Mouse (Mus musculus) layer of hippocampus, adult 18-20 months (tissue): ENCODE results near the gene Agpat2. TPM values are rescaled to one million over a fixed set of nuclear protein-coding genes. Genes with fewer than 3 reads are reported as not detected.

Experiments used
- DNase-seq, 2 experiments: peaks; one replicate each; pipeline ENCODE4 v3.0.0; 2022; ENCODE audit warnings: low spot score in 2 of 2
- long read RNA-seq: library from polyadenylated mRNA; stranded (forward); transcript quantifications from one replicate; pipeline ENCODE4 v2.0.0, GENCODE M21; 2021
- total RNA-seq, 2 experiments: library from RNA; stranded (reverse); gene quantifications; 2 replicates each; pipeline ENCODE4 v1.2.3; 2021

Gene Agpat2
- 1 to 10 TPM; 2.1 to 2.5 TPM for total RNA-seq
- long read RNA-seq, partial matches to known transcripts: 1 of 2 reads
- long read RNA-seq, other reads (novel, unspliced or antisense): 0 of 2 reads

- DNase-seq: peak in 1 of 2 experiments; percentile 18
Measured at GRCm38 (mm10) chr2:26603720-26604671, at the start of gene Agpat2. Agpat2 (minus strand) TSS chr2:26604417.

DNA sequence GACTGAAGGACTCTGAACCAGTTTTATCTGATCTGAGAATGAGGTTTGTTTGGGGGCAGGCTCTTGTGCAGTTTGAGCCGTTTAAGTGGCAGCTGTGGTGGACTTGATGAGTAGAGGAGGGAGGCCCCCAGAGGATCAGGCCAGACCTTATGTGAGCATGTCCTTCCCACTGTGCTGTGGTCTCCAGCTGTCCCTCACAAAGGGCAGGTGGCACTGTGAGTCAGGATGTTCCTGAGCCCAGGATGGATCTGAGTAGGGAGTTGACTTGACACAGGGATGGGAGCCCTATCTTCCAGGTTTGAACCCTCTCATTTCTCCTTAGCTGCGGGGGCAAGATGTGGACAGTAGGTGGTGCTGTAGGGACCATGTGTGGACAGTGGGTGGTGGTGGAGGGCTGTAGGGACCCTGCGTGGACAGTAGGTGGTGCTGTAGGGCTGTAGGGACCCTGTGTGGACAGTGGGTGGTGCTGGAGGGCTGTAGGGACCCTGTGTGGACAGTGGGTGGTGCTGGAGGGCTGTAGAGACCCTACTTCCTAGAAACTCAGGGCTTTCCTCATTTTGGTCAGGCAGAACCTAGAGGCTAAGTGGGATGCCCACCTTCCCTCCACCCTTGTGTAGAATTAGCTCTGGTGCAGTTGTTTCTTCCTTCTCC, 42.6 kb upstream of the Agpat2 start:
- peak; percentile 59 to 75 for DNase-seq

DNA sequence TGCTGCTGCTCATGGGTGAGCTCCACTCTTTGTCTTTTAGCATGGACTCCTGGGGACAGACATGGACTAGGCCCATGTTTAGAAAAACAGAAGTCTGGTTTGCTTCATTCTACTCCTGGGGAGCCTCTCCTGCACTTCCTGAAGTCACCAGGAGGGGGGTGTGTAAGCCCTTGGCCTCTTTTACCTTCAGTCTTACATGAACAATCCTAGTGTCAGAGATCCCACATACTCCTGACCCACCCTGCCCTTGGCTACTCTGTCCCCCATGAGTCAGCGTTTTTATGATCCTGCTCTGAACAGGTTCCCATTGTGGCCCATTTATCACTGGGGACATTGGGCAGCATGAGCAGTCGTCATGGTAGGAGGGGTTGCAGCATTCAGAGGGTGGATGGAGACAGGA, 39.7 kb upstream of the Agpat2 start:
- no peak for DNase-seq

GRCm38 (mm10) chr2:26641006-26641647, 36.9 kb upstream of the Agpat2 start:
- DNase-seq: no peak

DNA sequence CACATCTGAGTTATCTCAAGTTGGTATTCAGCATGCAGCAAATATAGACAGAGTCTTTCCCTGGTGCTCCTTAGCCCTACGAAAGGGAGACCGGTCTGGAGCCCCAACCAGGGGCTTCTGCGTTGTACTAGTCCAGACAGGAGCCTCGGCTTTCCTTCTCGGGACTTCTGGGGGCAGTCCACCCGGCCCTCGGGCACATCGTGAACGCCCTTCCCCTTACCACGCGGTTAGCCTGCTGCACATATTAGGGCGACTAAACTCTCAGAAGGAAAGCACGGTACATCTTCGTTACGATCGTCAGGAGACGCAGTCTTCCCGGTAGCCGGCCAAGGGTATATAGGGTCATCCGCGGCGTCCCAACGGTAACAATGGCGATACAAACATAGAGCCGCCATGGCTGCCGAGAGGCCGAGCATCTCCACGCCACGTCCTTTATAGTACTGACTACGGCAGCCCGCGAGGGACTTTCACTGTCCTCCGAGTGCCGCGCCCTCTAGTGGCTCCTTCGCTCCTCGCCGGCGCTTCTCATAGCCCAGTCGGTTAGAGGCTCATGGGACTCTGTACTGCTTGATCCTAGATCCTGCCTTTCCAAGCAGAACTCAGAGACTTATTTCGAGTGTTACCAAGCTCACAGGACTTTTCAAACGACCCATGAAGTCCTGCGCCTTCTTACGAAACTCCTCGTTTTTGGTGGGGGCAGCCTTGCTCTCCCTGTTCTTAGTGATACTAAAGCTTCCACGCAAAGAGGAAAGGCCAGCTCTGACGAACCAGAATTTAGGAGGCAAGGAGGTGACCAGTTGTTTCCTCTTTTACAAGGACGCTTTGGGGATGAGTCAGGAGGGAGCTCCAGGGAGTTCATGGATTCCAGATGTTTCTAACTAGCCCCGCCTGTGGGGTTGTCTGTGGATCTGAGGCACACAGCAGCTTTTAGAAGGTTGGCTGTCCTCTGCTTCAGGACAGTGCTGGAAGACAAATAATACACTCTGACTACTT, 35.9 kb upstream of the Agpat2 start:
- DNase-seq: peak; percentile 93 to 99

DNA sequence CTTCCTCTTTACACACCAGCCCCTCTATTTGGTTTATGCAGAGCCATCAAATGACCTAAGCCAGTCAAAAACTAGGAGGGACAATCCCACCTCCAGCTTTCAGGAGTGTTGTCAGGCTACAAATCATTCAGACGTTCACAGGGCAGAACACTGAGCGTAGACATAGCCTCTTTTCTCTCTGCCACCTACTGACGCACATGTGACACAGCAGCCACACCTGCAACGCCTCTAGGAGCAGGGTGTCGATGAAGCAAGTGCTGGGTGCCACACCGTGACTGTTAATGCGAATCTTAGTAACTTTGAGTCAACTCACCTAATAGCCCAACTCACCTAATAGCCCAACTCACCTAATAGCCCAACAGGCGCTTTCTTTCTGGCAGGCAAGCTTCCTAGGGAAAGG, 34.9 kb upstream of the Agpat2 start:
- no peak for DNase-seq

DNA sequence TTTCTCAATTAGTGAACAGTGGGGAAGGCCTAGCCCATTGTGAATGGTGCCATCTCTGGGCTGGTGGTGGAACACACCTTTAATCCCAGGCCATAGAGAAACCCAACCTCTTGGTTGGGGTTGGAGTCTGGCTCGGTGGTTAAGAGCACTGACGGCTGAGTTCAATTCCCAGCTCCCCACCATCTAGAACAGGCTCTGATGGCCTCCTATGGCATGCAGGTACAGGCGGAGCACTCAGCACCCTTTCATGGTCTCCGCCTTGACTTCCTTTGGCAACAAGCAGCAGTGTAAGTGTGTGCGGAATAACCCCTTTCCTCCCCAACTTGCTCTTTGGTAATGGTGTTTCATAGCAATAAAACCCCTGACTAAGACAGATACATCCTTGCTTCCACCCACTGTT, 34.4 kb upstream of the Agpat2 start:
- no peak for DNase-seq

- DNase-seq: no peak
Measured at GRCm38 (mm10) chr2:26638039-26638438, 33.8 kb upstream of the Agpat2 start.

DNA sequence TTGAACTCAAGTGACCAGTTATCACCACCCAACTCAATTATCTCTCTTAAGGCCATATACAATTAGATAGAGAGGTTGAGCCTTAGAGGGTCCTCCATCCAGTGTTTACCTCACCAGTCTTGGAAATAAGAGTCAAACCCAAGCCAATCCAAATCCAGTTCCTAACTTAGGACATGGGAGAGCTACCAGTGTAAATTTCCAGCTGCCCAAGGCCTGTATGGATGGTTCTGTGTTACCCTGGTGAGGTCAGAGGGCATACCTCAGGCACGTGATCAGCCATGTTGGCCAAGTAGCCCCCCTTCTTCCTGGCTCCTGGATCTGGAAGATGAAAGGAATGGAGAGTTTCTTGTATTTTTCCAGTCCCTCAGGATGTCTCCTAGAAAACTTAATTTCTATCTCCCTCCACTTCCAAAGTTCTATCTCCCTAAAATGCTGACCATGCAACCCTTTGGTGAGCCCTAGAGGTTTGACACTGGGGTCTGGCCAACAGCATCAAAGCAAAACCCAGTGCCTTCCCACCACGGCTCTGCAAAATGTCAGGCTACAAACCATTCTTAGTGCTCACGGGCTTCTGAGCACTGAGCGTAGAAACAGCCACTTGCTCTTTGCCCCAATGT, 33.2 kb upstream of the Agpat2 start:
- DNase-seq: no peak

- no peak for DNase-seq
Measured at GRCm38 (mm10) chr2:26636325-26636635, 32.1 kb upstream of the Agpat2 start.

GRCm38 (mm10) chr2:26635489-26636324, 31.5 kb upstream of the Agpat2 start:
- no peak for DNase-seq

DNA sequence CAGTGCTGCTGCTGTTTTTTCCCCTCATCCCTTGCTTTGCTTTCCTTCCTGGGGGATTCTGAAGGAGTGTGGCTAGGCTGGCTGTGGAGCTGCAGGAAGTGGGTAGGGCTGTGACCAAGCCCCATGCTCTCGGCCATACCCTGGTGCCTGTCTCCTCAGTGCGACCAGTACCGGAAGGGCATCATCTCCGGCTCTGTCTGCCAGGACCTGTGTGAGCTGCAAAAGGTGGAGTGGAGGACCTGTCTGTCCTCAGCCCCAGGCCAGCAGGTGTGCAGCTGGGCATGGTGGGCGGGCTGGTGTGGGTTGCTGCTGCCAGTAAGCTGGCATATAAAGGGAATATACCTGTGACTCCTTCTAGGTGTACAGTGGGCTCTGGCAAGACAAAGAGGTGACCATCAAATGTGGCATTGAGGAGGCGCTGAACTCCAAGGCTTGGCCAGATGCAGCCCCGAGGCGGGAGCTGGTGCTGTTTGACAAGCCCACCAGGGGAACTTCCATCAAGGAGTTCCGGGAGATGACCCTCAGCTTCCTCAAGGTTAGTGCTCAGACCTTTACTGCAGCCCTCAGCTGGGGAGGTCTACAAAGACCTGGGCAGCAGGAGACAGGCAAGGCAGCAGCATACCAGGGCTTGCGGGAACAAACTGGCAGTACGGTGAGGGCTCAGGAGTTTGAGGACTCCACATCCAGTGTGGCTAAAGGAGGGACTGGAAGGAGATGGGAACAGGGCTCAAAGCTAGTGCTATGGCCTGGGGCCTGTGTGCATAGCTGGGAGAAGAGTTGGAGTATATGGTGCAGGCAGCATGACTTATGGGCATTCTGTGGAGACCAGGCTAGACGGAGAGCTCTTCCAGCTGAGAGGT, 30.6 kb upstream of the Agpat2 start:
- DNase-seq: no peak

DNA sequence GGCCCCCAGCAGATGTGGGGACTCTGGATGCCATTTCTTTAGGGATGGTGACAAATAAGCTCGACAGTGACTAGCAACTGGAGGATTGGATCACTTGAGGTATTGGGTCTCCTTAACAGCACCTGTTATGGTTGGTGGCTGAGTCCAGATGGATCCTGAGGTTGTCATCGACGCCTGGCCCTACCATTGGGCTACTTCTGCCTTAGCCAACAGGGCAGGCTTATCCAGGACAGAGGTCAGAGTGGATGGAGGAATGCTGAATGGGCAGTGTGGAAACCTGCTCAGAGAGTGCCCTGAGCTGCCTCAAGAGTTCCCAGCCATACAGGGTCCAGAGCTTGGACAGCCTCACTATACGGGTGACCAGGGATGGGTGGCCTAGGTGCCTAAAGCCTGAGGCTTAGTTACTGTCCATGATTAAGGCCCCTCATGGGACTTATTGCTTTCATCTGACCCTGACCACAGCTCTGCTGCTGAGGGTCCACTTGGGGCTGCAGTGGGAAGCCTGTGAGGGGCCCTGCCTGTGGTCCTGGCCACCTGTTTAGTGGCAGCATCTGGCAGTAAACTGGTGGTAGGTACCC, 29.8 kb upstream of the Agpat2 start:
- DNase-seq: no peak

DNA sequence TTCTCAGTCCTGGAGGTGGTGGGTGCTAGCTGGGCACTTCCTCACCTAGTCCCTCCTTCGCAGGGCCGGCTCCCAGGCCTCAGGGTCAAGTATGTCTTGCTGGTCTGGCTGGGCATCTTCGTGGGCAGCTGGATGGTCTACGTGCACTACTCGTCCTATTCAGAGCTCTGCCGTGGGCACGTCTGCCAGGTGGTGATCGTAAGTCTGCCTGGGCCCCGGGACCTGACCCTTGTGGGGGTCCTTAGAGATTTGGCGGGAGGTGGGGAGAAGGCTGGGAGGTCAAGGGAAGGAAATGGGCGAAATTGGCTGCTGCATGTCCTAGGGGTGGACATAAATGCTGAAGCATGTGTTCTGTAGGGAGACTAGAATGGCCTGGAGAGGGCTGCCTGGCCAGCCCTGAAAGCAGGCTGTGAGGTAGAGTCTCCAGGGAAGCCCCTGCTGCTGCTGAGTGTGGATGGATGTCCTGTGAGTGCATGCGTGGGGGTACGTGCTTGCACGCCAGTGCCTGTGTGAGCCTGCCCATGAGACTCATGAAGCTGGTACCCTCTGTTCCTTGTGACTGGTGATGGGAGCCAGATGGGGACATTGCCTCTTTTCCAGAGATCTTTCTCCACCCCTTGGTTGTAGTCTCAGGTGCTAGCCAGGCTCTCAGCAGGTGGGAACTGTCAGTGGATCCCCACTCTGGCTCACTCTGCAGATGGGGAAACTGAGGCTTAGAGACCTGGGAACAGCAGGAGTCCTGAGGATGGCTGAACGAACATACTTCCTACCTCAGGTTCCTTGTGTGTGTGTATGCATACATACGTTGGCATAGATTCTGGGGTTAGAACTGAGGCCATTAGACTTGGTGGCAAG, 28.6 kb upstream of the Agpat2 start:
- DNase-seq: no peak

- no peak for DNase-seq
Measured at GRCm38 (mm10) chr2:26628792-26629437, 24.7 kb upstream of the Agpat2 start.

DNA sequence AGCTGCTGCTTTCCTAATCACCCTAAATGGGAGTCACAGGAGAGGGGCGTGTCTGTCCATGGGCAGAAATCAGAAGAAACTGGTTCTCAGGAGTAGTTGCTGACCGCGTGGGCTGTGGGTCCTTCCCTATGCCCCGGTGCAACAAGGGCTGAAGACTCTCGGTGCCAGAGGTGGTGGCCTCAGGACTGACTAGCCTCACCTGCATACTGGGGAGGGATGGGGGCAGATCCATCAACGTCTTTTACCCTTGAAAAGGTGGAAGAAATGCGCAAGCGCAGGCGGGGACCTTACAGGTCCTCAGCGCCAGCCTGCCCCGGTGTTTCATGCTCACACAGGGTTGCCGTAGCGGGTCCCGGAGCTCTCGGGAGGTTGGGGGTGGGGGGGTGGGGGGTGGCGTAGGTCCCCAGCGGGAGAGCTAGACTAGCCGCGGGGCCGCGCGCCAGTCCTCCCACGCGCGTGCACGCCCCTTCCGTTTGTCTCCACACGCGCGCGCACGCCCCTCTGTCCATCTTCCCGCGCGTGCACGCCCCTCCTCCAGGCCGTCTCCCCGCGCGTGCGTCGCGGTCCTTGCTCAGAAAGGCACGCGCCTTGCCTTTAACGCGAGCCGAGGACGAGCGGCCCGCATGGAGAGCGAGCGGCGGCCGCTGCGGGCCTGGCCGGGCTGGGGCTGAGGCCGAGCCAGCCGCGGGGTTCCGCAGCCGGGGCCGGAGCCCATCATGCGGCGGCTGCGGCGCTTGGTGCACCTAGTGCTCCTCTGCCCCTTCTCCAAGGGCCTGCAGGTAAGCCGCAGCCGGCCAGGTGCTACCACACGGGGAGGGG, 23.9 kb upstream of the Agpat2 start, which contains the start of gene Fam69b:
TSS of gene Fam69b (plus strand) at position 537 of the 819 bp plus-strand sequence.
- DNase-seq: peak; percentile 82 to 92
